Mouse (Mus musculus) C2C12 (cell line): ENCODE data around the gene Psenen. TPM values are rescaled to one million over a fixed set of nuclear protein-coding genes. Genes with fewer than 3 reads are reported as not detected.
A peak's percentile ranks its signal among the peaks of the same experiment; 100 is the strongest.

ENCODE experiments used
- H3K27me3 ChIP-seq: one replicate; pipeline ENCODE4 v1.6.1; 2011; ENCODE audit not compliant: control insufficient read depth, insufficient read depth, insufficient read length
- H3K36me3 ChIP-seq: one replicate; pipeline ENCODE4 v1.6.1; 2011; ENCODE audit not compliant: control insufficient read depth, insufficient read depth
- H3K4me3 ChIP-seq: one replicate; pipeline ENCODE4 v1.5.1; 2011; ENCODE audit warnings: mild to moderate bottlenecking, control low read depth; ENCODE audit not compliant: poor library complexity, insufficient read depth, severe bottlenecking
- H3K79me2 ChIP-seq: one replicate; pipeline ENCODE4 v1.6.1; 2011; ENCODE audit not compliant: control insufficient read depth, insufficient read depth
- H3K79me3 ChIP-seq: one replicate; pipeline ENCODE4 v1.6.1; 2011; ENCODE audit warnings: low read depth, control low read depth
- H3ac ChIP-seq: one replicate; pipeline ENCODE3; 2011; ENCODE audit warnings: low read depth; ENCODE audit not compliant: control insufficient read depth, insufficient read length
- CEBPB ChIP-seq: IDR thresholded peaks from one replicate; pipeline ENCODE4 v1.6.1; 2011; ENCODE audit warnings: low read depth, mild to moderate bottlenecking, control low read depth, moderate library complexity
- CTCF ChIP-seq: IDR thresholded peaks from one replicate; pipeline ENCODE4 v1.5.1; 2011; ENCODE audit not compliant: control insufficient read depth, insufficient read depth, insufficient read length
- FOSL1 ChIP-seq: IDR thresholded peaks from one replicate; pipeline ENCODE4 v1.8.0; 2011; ENCODE audit warnings: mild to moderate bottlenecking, low read length; ENCODE audit not compliant: poor library complexity, insufficient read depth, severe bottlenecking
- MAX ChIP-seq: IDR thresholded peaks from one replicate; pipeline ENCODE4 v1.6.1; 2011; ENCODE audit warnings: mild to moderate bottlenecking, control low read depth
- MYOD1 ChIP-seq: IDR thresholded peaks from one replicate; pipeline ENCODE4 v1.6.1; 2011; ENCODE audit warnings: low read depth; ENCODE audit not compliant: control insufficient read depth, insufficient read length
- MYOG ChIP-seq: IDR thresholded peaks from one replicate; pipeline ENCODE4 v1.6.1; 2011; ENCODE audit not compliant: control insufficient read depth, insufficient read length; ENCODE audit errors: extremely low read depth
- USF1 ChIP-seq: IDR thresholded peaks from one replicate; pipeline ENCODE4 v1.6.1; 2011; ENCODE audit warnings: low read depth, mild to moderate bottlenecking, control low read depth, moderate library complexity
- long read RNA-seq, 2 experiments: library from polyadenylated mRNA; unstranded; transcript quantifications; one replicate each; pipeline ENCODE4 v2.0.0; 2019 to 2020
- polyA plus RNA-seq: library from polyadenylated mRNA; unstranded; fragments of >200 nt; fragmentation: generic; extraction: Trizol; gene quantifications from one replicate; pipeline ENCODE4 v1.2.1, GENCODE M21; 2012; ENCODE audit warnings: missing spikeins

The Psenen gene
- 173 TPM for polyA plus RNA-seq
- long read RNA-seq, experiment 1, transcript Psenen-201 (4 exons, 708 nt): major isoform, 39 of 61 reads
- long read RNA-seq, experiment 1, transcript Psenen-203 (3 exons, 669 nt): minor isoform, 19 of 61 reads
- long read RNA-seq, experiment 1, partial matches to known transcripts: 0 of 61 reads
- long read RNA-seq, experiment 1, other reads (novel, unspliced or antisense): 2 of 61 reads
- long read RNA-seq, experiment 2, partial matches to known transcripts: 0 of 4 reads
- long read RNA-seq, experiment 2, other reads (novel, unspliced or antisense): 1 of 4 reads

GRCm38 (mm10) chr7:30563117-30563905 is at the start of gene Psenen, which contains the start of the genes U2af1l4 and Gm49396:
Psenen (minus strand) TSS chr7:30563627.
U2af1l4 (plus strand) TSS chr7:30563301.
Gm49396 (plus strand) TSS chr7:30563344.
- peaks cover 6% of the 10 kb centered on the region for H3K36me3 ChIP-seq
- peak within 1 kb of the TSS; percentile 71 for H3ac ChIP-seq
- TF ChIP-seq MYOD1: no peak
- TF ChIP-seq MAX: peak; percentile 68
- peak within 1 kb of the TSS; percentile 90 for H3K4me3 ChIP-seq
- peaks cover 38% of the 10 kb centered on the region for H3K79me2 ChIP-seq
- peaks cover 4% of the 10 kb centered on the region for H3K79me3 ChIP-seq
- no peaks in the 10 kb centered on the region for H3K27me3 ChIP-seq

- H3K79me2 ChIP-seq: no peaks in the 10 kb centered on the region
- no peaks in the 10 kb centered on the region for H3K79me3 ChIP-seq
- no peak for TF ChIP-seq MAX
- TF ChIP-seq CEBPB: no peak
- TF ChIP-seq FOSL1: no peak
- TF ChIP-seq CTCF: no peak
- no peak for TF ChIP-seq USF1
- TF ChIP-seq MYOD1: no peak
- TF ChIP-seq MYOG: no peak
- peaks cover 7% of the 10 kb centered on the region for H3K36me3 ChIP-seq
- no peak within 1 kb of the TSS for H3K4me3 ChIP-seq
- no peaks in the 10 kb centered on the region for H3K27me3 ChIP-seq
- H3ac ChIP-seq: no peak within 1 kb of the TSS
Observed at GRCm38 (mm10) chr7:30612654-30613402, 49.4 kb upstream of the Psenen start, which contains the start of gene Upk1a. Upk1a (minus strand) TSS chr7:30612847.

GRCm38 (mm10) chr7:30610043-30610442 is 46.6 kb upstream of the Psenen start:
- Histone ChIP-seq H3K36me3 (no peaks in the 10 kb centered on the region), H3K79me3 (no peaks in the 10 kb centered on the region), H3ac (no peak overlapping the region), H3K79me2 (no peaks in the 10 kb centered on the region), H3K27me3 (no peaks in the 10 kb centered on the region), H3K4me3 (no peak overlapping the region)
- TF ChIP-seq CTCF (no peak), USF1 (no peak), MYOG (no peak), MYOD1 (no peak), CEBPB (no peak), MAX (no peak), FOSL1 (no peak)

- H3ac ChIP-seq: no peak overlapping the region
- no peak overlapping the region for H3K4me3 ChIP-seq
- TF ChIP-seq CEBPB (no peak), FOSL1 (no peak), MYOD1 (no peak), USF1 (no peak), MAX (no peak), CTCF (no peak), MYOG (no peak)
- no peaks in the 10 kb centered on the region for H3K36me3 ChIP-seq
- H3K79me3 ChIP-seq: no peaks in the 10 kb centered on the region
- H3K27me3 ChIP-seq: no peaks in the 10 kb centered on the region
- no peaks in the 10 kb centered on the region for H3K79me2 ChIP-seq
Observed at GRCm38 (mm10) chr7:30608476-30608875, 45.0 kb upstream of the Psenen start.

GRCm38 (mm10) chr7:30607706-30608309 is 44.4 kb upstream of the Psenen start:
- no peak overlapping the region for H3ac ChIP-seq
- H3K36me3 ChIP-seq: no peaks in the 10 kb centered on the region
- H3K79me2 ChIP-seq: no peaks in the 10 kb centered on the region
- no peaks in the 10 kb centered on the region for H3K79me3 ChIP-seq
- H3K4me3 ChIP-seq: no peak overlapping the region
- peak; percentile 43 for TF ChIP-seq CTCF
- TF ChIP-seq MYOG: no peak
- TF ChIP-seq USF1: no peak
- no peak for TF ChIP-seq CEBPB
- TF ChIP-seq FOSL1: no peak
- no peaks in the 10 kb centered on the region for H3K27me3 ChIP-seq
